Mouse (Mus musculus): ENCODE measurements around the gene Hs3st3b1.

The Hs3st3b1 gene

DNA sequence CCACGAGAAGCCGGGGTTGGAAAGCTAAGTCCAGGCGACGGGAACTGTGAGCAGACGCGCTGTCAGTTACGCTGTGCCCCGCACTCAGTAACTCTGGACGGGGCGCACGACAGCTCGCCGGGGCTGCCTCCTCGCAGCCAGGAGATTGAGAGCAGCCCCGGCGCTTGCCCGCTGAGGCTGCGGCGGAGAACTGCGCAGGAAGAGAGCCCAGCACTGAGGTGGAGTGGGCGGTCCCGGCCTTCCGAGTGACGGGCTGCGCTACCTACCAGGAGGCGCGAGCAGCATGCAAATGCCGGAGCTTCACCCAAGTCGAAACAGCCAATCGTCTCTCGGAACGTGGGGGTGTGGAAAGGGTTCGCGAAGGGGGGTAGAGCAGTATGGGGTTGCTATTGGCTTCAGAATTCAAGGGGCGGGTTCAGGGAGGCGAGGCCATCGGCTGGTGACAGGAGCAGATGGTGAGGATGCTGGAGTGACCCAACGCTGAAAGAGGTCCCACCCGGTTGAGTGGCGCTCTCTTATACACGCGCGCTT, at the start of gene Hs3st3b1:
TSS of gene Hs3st3b1 (minus strand) at position 200 of the 531 bp plus-strand sequence.
- DNase-seq = peak; percentile 96

- DNase-seq = no peak
Measured at GRCm38 (mm10) chr11:63971462-63971861, 49.4 kb upstream of the Hs3st3b1 start.

DNA sequence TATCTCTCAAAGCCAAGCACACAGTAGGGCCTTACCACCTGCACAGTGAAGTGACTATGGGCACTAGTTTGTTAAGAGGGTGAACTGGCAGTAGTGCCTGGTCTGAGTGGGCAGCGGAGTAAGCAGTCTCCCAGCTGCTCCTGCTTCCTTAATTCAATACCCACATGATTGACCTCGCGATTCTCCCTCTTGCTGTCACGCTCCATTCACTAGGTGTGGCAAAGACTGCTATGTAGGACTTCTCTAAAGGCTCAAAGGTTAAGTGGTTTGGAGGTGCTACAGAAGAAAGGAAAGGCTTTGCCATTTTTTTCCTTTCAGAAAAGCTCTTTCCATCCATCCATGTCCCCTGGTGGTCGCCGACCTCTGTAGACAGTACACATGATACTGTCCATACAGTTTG, 48.7 kb upstream of the Hs3st3b1 start:
- DNase-seq = no peak

DNA sequence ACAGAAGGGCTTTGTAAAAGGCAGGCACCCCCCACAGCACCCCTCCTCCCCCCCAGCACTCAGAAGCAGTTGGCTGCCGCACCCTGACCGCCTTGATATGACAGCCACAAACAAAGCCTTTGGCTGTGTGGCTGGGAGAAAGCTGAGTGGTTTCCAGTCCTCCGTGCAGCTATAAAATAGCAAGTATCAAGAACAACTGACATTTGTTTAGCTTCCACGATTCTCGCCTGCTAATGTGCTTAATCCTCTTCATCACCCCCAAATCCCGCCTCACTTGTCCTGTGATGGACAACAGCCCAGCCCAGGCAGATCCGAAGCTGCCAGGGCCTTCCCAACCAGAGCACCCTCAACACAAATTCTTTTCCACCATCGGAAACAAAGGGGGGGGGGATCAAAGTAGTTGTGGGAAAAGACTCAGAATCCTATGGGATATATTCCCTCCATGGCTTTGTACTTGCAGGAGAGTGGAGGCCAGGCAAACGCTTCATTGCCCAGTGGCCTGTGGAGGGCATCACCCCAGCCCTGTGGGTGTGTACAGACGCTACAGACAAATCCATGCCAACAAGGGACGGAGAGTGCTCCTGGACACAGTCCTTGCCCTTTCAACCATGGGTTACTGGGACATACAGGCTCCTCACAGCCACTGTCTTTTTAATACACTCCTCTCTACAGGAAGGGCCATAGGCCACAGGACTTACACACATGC, 47.3 kb upstream of the Hs3st3b1 start:
- peak; percentile 56 for DNase-seq

- DNase-seq = no peak
Measured at GRCm38 (mm10) chr11:63968388-63969035, 46.4 kb upstream of the Hs3st3b1 start.

GRCm38 (mm10) chr11:63967641-63968387, 45.7 kb upstream of the Hs3st3b1 start:
- DNase-seq = no peak

DNA sequence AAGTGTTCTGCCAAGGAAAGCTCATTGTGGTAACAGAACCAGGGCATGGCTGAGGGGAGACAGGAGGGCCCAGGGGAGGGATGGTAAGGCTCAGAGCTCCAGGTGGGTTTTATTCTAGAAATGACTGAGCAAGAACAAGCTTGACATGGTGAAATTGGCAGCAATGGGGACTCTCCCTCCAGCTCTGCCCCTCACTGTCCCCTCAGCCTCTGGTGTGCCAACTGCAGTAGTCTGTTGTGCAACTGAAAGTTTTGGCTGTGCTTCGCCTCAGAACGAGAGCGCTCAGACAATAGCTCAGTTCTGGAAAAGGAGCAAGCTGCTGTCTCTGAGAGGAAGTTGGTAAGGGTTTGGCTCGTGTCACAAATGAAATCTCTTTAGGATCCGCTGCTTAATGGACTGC, 43.3 kb upstream of the Hs3st3b1 start:
- DNase-seq = peak; percentile 48

DNA sequence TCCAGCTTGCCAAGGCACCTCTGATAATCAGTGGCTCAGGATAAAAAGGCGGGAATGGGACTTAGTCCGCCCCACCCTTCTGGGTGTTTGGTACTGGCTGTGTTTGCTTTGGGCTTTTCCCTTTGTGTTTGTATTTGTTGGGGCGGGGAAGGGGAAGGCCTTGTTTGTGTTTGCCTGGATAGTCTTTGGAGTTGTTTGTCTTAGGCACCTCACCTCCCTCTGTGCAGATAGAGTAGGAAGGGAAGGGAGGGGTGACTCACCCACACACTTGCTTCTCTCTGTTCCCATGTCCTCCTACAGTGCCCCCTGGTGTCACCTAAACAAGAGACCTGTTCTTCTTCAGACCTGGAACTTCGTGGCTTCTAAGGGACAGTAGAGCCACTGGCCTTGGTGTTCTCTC, 35.1 kb upstream of the Hs3st3b1 start:
- DNase-seq = peak; percentile 65

DNA sequence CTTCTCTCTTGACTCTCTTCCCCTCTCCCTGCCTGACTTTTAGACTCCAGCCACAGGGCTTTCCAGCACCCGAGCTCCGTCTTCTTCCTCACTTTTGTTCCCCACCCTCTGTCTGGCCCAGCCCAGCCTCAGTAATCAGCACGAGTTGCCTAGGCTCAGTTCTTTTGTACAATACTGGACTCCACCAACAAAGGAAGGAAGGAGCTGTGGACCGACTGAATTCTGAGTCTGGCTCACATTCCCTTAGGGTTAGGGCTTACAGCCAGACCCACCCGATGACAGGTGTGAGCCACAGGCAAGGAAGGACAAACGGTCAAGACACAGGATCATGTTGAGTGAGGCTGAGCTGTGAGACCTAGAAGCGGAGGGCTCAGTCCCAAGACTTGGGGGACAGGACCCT, 34.7 kb upstream of the Hs3st3b1 start:
- DNase-seq = no peak

GRCm38 (mm10) chr11:63953887-63954286, 31.8 kb upstream of the Hs3st3b1 start:
- no peak for DNase-seq

DNA sequence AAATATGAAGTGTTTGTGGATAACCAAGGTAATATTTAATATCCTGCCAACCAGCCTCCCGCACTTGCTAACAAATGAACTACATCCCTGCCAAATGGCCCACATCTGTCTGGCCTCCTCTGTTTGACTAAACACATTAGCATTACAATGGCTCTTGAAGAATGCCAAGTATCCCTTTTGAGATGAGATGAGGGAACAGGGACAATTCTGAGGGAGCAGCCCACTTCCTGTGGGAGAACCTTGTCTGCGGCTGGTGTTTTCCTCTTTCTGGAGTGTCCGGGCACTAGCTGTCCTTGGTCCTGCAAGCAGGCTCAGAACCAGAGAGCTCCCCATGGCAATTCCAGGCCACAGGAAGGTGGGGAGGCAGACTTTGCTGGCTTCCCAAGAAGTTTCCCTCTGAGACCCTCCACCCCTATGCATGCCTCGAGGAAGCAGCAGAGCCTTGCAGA, 30.7 kb upstream of the Hs3st3b1 start:
- DNase-seq = peak; percentile 58

DNA sequence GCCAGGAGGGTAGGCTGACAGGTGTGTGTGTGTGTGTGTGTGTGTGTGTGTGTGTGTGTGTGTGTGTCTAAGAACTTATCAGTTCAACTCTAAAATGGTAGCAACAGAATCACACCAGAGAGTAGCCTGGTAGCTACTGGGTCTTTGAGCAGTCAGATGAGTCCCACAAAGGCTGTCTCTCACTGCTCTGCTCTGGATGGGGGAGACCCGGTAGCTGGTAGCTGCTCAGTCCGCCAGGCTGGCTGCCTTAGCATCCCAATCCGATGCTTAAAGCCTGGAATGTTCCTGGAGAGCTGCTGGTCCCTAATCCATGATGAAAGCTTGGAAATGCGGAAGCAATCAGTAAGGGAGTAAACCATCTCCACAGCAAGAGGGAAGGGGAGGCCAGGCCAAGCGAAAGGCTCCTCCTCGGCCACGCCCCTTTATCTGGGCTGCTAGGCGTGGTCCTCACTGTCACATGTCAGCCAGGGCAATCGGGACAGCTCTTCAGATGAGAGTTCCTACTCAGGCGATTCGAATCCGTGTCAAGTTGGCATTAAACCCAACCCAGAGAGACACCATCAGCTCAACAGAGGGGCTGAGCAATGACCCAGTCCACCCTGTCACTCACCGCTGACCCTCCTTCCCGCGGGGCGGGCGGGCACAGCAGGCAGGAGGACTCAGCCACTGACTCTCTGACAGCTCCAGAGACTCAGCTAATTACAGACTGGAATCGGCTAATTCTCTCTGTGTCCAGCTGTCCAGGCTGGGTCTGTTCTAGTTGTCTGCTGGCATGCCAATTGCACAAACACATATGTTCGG, 29.9 kb upstream of the Hs3st3b1 start:
- DNase-seq = peak; percentile 87

- no peak for DNase-seq
Measured at GRCm38 (mm10) chr11:63948371-63948770, 26.3 kb upstream of the Hs3st3b1 start.

DNA sequence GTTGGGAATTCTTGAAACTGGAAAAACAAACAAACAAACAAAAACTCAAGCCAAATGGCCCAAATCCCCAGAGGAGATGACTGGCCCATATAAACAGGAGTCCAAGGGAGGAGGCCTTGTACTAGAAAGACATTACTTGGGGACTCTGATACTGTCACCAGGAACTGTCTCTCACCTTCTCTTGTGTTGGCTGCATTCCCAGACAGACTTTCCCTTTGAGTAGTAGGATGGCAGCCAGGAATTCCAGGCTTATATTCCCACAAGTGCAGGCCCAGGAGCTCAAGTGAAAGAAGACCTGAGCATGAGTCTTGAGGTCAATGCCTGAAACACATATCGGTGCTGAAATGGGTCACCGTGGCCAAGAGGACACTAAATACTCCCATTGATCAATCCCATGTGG, 24.9 kb upstream of the Hs3st3b1 start:
- DNase-seq = no peak

DNA sequence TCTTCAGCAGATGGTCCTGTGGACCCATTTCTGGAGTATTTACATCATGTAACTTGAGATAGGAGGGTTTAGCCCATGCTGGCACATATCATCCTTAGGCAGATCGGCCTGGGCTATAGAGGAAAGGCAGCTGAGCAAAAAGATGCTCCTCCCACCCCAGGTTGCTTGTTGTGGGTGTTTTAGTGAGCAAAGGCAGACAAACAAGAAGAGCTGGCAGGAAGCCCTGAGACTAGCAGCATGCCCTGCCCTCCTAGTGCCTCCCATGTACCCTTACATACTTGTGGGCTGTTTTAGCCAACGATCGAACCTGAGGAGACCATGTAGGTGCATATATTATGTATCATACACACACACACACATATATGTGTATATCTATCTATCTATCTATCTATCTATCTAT, 21.9 kb upstream of the Hs3st3b1 start:
- DNase-seq = no peak

DNA sequence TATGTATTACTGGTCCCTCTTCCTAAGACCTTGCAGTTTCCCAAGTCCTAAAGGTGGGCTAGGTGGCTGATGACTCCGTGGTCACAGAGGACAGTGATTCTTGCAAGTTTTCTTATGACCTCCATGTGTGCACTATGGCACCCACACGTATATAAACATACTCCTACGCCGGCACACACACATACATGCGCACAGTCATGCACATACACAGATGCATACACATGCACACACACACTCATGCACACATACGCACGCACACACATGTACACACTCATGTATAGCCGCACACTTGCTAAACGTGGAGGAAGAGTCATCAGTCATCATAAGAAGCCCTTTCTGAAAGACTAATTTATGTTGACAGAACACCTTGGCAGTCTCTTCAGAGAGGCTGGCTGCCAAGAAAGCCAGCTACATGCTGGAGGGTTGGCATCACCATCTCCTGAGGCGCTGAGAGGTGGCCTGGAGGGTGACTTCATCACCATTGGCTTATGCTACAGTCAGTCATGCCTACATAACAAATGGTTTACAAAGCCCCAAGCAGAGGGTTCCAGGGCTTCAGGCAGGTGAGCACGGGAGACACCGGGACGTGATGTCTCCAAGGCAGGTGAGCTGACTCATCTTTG, 21.3 kb upstream of the Hs3st3b1 start:
- DNase-seq = no peak

GRCm38 (mm10) chr11:63942177-63942576, 20.1 kb upstream of the Hs3st3b1 start:
- DNase-seq = peak; percentile 37

- DNase-seq = no peak
Measured at GRCm38 (mm10) chr11:63936641-63937040, 14.6 kb upstream of the Hs3st3b1 start.

GRCm38 (mm10) chr11:63926901-63927300, 4.8 kb upstream of the Hs3st3b1 start:
- DNase-seq = no peak

GRCm38 (mm10) chr11:63925161-63925582, 3.1 kb upstream of the Hs3st3b1 start:
- DNase-seq = peak; percentile 91

DNA sequence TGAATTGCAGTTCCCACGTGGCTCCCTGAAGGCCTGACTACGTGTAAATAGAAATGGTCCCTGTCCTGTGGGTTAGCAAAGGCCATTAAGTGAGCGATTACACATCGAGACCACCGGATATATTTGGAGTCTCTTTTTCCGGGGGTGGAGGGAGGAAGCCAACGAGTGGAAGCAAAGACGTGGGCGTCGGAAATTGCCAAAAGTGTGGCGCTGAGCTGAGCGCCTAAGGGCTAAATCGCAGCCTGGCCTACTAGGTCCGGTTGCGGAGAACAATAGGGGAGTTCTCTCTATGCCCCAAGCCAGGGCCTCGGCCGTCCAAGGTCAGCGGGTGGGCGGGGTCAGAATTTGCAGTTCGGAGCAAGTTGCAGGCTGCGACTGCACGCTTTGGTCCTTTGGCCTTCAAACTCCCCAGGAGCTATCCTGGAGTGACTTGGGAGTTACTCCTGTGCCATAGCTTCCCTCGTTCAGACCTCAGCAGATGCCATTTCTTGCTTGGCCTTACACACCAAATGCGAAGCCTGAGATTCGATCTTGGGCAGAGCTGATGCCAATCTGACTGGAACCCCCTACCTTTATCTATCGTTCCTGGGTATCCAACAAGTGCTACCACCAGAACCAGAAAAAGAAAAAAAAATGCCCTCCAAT, 2.3 kb upstream of the Hs3st3b1 start:
- DNase-seq = peak; percentile 28

- peak; percentile 11 for DNase-seq
Measured at GRCm38 (mm10) chr11:63923386-63923785, 1.3 kb upstream of the Hs3st3b1 start.

Measured in lung, postnatal 10 days (tissue).